Mouse (Mus musculus) bone marrow macrophage, adult 2 months (primary cell): ENCODE data around the gene Mus81.

Source experiments
- CTCF ChIP-seq: IDR thresholded peaks from 2 replicates; pipeline ENCODE4 v1.5.1; 2012; ENCODE audit warnings: low read depth, mild to moderate bottlenecking, low read length, moderate library complexity
- POLR2A ChIP-seq: IDR thresholded peaks from 2 replicates; pipeline ENCODE4 v1.6.1; 2012; ENCODE audit warnings: mild to moderate bottlenecking, low read depth, low read length, borderline replicate concordance

DNA sequence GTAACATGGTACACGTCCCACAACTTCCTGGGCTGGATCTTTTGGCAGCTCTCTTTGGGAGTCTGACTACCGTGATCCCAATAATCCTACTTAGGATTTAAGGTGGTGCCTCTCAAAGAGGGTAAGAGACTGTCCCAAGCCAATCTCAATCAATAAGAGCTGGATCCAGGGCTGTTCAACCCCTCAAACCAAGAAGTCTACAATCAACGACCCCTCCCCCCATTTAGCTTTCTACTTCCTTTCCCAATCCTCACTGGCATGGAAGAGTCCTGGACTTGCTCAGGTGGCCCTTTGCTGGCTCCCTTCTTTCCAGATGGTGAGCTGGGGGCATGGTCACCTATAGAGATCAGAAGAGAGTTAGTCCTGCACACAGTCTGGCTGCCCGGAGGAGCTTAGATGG, 1.4 kb downstream of the Mus81 start:
- TF ChIP-seq CTCF (no peak), POLR2A (no peak)
